Mouse (Mus musculus) cortical plate, adult 2 months (tissue): ENCODE results near the gene Rangrf. TPM values are rescaled to one million over a fixed set of nuclear protein-coding genes. Genes with fewer than 3 reads are reported as not detected.
"Not testable (repeated sequence)": the region's sequence is repeated elsewhere in the genome, so short reads cannot be mapped to it uniquely, and the experiment has no call there.

Source experiments
- H3K27ac ChIP-seq: fragments of 200-500 bp; 2 replicates; pipeline ENCODE4 v1.5.1; 2012; ENCODE audit warnings: low read length, control low read depth, inconsistent platforms; ENCODE audit not compliant: insufficient read depth
- H3K4me1 ChIP-seq: fragments of 200-500 bp; 2 replicates; pipeline ENCODE4 v1.6.1; 2011; ENCODE audit warnings: low read length; ENCODE audit not compliant: control insufficient read depth, insufficient read depth
- H3K4me3 ChIP-seq: fragments of 200-500 bp; 2 replicates; pipeline ENCODE4 v1.5.1; 2011; ENCODE audit warnings: mild to moderate bottlenecking, low read length, control low read depth; ENCODE audit not compliant: insufficient read depth
- CTCF ChIP-seq: fragments of 200-500 bp; IDR thresholded peaks from 2 replicates; pipeline ENCODE4 v1.5.1; 2011; ENCODE audit warnings: mild to moderate bottlenecking, control low read depth, low read length; ENCODE audit not compliant: insufficient read depth; ENCODE audit errors: extremely low read depth
- POLR2A ChIP-seq: fragments of 200-500 bp; IDR thresholded peaks from 2 replicates; pipeline ENCODE4 v1.6.1; 2011; ENCODE audit warnings: mild to moderate bottlenecking, low read length, control low read depth; ENCODE audit not compliant: insufficient read depth; ENCODE audit errors: extremely low read depth
- polyA plus RNA-seq: library from polyadenylated mRNA; depleted of rRNA; stranded (reverse); fragments of >200 nt; gene quantifications from 2 replicates; pipeline ENCODE4 v1.2.3, GENCODE M21; 2012

Gene Rangrf
- polyA plus RNA-seq, 1 experiment = 37.5 TPM

DNA sequence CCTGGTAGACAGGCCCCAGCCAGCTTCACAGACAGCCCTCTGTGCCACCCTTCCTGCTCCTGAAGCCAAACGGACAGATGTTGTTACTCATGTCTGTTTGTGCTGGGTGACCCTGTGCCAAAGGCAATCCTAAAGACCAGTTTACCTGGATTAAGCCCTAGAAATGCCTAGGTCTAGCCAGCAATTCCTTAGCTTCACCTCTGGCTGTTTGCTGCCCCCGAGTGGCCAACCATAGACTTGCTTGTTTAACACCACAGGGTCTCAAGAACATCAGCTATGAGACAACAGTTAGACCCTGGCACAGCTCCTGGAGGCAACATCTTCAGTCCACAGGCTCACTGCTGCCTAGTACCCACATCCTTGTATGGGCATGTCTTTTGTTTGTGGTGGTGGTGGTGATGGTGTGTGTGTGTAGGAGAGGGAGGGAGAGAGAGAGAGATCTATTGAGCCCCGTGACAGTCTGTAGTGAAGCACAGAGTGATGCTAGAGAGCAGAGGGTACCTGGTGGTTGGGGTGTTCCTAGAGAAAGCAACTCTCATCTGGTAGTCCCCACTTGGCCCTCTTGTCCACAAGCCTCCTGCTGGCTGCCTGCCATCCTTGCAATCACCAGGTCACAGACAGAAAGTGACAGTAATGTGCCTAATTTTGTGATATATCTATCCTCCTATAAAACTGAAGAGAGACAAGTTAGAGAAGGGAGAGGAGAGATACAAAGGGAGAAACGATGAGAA is 7.8 kb upstream of the Rangrf start:
- Histone ChIP-seq H3K4me3 (no peak overlapping the region), H3K4me1 (no peaks in the 10 kb centered on the region), H3K27ac (no peak overlapping the region)
- TF ChIP-seq POLR2A (no peak), CTCF (peak; percentile 89)

DNA sequence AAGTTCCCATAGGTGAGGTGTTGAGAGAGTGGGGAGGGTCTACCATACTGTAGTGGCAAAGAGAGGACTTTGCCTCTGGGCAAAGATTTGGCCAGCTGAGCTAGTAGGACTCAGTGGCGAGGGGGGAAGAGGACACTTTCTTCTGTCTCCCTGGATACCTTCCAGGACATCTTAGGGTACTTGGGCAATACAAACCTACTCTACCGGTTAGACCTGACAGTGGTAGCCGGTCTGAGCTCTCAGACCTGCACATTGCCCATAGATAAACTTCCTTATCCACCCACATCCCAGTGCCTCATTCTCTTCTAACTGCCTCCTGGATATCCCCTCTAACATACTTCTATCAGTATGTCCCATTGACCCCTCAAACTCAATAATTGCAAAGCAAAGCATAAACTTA is 5.9 kb upstream of the Rangrf start:
- Histone ChIP-seq H3K4me3 (no peak overlapping the region), H3K4me1 (no peaks in the 10 kb centered on the region), H3K27ac (no peak overlapping the region)
- TF ChIP-seq CTCF (no peak), POLR2A (no peak)

DNA sequence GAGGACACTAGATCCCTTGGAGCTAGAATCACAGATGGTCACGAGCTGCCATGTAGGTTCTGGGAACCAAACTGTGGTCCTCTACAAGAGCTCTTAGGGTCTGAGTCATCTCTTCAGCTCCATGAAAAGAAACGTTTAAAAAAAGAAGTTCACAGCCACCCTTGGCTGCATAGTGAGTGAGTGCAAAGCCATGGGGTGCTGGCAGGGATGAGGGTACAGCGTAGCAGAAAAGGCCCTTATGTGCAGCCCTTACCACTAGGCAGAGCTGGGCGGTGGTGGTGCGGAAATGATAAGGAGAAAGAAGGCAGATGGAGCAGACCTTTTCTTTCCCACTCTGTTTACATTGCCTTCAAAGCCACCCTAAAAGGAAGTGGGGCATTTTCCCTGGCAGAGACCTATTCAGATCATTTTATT is 4.3 kb upstream of the Rangrf start:
- TF ChIP-seq POLR2A (no peak), CTCF (no peak)
- no peaks in the 10 kb centered on the region for H3K4me1 ChIP-seq
- H3K4me3 ChIP-seq = no peak overlapping the region
- no peak overlapping the region for H3K27ac ChIP-seq

DNA sequence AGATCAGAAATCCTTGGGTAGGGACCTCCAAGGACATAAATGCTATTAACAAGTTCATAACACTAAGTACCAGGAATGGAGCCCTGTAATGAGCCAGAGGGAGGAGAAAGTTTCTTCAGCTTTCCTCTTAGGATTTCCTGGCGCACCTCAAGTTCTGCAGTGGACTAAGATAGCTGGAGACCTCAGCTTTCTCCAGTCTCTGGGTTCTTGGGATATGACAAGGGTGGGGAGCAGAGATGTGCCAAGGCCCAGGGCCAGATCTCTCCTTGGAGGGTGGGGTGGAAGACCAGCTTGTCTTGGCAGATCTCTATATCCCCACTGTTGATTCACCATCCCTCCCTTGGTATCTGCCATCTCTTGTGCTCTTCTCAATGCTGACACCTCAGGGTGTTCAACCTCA is 616 bp upstream of the Rangrf start:
- TF ChIP-seq POLR2A = no peak
- no peak for TF ChIP-seq CTCF
- Histone ChIP-seq H3K4me3 (no peak overlapping the region), H3K4me1 (no peaks in the 10 kb centered on the region), H3K27ac (no peak overlapping the region)

DNA sequence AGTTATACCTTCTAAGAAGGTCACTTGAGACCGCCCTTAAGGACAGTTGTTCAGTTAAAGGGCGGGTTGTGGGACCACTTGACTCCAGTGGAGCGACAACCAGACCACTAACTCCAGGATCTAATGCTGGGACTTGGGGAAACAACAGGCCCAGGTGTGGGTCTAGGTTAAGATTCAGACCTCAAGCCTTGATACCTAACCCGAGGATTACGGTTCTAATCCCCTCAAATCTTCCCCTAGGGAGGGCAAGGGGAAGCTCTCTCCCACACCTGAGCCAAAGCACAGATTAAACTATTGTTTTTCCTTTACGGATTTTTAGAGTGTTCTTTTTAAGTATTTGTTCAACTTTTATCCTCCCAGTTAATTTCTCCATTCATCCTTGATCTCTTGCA is 930 bp downstream of the Rangrf start:
- Histone ChIP-seq H3K4me3 (peak overlapping the region; percentile 39), H3K27ac (no peak overlapping the region), H3K4me1 (no peaks in the 10 kb centered on the region)
- TF ChIP-seq CTCF (no peak), POLR2A (no peak)

DNA sequence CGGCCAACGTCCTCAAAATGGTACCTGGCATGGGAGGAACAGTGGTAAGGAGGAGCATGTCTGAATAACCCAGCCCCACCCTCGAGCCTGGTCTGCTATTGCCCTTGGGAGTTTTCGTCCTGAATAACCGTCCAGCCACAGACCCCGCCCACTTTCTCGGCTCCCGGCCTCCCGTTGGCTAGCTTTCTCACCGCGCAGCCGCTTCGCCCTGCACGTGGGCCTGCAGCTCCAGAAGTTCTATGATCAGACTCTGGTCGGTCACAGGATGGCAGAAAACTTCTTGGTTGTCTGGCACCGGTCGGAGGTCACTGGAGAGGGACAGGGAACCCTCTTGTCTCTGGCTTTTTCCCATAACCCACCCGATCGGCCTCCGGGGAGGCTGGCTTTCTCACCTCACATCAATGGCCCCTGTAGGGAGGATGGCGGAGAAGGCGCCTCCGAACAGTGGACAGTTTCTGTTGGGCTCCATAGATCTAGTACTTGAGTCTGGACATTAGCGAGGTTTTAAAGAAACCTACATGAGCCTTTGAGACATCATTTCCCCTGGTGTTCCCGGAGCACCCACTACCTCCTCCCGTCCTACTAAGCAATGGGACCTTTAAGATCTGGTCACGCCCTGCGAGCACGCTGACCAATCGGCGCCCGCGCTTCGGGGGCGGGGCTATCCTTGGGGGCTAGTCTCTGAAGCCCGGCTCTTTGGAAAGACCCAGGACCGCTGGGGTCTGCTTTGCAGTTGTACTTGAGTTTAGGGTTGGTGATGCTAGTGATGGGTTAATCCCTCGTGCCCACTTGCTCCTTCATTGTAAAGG is 1.5 kb downstream of the Rangrf start:
- H3K27ac ChIP-seq, H3K4me1 ChIP-seq: not testable (repeated sequence)

DNA sequence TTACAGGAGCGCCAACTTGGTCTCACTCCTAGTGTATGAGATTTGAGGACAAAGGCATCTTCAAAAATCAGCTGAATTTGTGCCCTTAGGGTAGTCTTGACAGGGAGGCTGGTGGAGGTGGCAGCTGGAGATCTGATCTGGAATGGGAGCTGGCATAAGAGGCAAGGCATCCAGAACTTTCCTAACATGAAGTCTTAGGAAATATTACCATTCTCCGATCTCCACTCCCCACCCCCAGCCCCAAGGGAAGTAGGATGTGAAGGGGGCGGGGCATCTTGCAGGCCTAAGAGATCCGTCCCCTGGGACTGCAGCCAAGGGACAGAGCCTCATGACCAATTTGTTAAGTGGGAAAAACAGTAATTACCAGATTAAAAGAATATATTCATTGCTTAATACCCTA is 4.8 kb downstream of the Rangrf start:
- Histone ChIP-seq H3K4me3 (no peak overlapping the region), H3K4me1 (peaks cover 5% of the 10 kb centered on the region), H3K27ac (no peak overlapping the region)
- TF ChIP-seq POLR2A (no peak), CTCF (no peak)

More for the DNA sequence above, 1.5 kb downstream of the Rangrf start:
- H3K4me3 ChIP-seq = peak overlapping the region; percentile 39

DNA sequence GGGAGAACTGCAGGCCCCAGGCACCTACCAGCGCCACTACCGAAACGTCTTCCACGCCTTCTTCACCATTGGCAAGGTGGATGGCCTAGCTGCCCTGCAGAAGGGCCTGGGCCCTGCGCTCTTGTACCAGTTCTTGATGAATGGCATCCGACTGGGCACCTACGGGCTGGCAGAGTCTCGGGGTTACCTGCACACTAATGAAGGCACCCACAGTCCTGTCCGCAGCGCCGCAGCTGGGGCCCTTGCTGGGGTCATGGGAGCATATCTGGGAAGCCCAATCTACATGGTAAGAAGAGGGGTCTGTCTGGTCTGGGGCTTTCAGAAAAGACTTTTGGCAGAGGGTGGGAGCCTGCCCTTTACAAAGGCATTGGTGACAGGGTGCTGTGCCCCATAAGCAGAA is 6.2 kb downstream of the Rangrf start:
- Histone ChIP-seq H3K27ac (no peak overlapping the region), H3K4me3 (peak overlapping the region; percentile 89; the same call in 1 of the 2 replicates), H3K4me1 (peaks cover 5% of the 10 kb centered on the region)
- TF ChIP-seq POLR2A (no peak), CTCF (no peak)

DNA sequence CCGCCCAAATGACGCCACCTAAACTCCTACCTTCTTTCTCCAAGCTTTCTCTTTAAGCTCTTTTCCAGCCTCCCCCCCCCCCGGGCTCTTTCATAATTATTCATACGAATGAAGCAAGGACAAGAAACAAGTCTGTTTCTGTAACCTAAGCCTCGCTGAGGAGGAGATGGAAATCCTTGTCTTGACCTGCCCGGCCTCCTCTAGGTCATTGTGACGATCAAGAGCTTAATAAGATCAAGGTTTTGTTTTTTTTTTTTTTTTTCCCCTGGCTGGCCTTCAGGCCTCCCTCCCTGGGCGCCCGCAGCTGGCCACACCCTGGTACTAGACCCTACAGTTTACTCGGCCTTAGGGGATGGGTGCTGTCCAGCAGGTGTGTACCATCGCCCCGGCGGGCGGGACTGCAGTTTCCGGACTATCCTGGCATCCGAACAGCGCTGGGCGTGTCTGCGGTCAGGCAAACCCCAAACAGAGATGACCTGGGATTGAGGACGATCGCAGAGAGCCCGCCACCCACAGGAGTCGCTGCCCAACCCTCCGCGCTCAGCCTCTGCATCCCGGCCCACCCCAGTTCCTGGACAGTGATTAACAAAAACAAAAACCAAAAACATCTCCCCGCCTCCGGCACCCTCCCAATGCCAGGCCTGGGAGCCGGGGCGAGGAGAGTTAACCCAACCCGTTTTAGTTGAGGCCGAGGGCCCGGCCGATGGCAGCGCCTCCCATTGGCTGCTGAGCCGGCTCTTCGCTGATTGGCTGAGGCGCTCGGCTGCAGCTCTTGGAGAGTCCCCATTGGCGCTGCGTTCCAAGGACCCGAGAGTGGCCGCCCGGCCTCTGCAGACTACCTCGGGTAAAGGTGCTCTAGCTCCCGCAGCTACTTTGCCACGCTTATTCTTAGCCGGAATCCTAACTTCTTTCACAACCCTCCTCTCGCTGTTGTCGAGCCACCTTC is 7.4 kb downstream of the Rangrf start, which contains the start of gene Slc25a35:
TSS of gene Slc25a35 (plus strand) at position 795 of the 946 bp plus-strand sequence.
- no peak for TF ChIP-seq CTCF
- peak; percentile 67 for TF ChIP-seq POLR2A
- Histone ChIP-seq H3K4me1 (peaks cover 5% of the 10 kb centered on the region), H3K27ac (peak within 1 kb of the TSS; percentile 80)

More for the DNA sequence above, 7.4 kb downstream of the Rangrf start, which contains the start of gene Slc25a35:
- peak within 1 kb of the TSS; percentile 89 for H3K4me3 ChIP-seq
